Mouse (Mus musculus) cerebellum, adult 9-10 months (tissue): Measurements from ENCODE around the gene Atp1a4.

Source experiments
- DNase-seq: peaks from one replicate; pipeline ENCODE4 v3.0.0; 2022

Gene Atp1a4

DNA sequence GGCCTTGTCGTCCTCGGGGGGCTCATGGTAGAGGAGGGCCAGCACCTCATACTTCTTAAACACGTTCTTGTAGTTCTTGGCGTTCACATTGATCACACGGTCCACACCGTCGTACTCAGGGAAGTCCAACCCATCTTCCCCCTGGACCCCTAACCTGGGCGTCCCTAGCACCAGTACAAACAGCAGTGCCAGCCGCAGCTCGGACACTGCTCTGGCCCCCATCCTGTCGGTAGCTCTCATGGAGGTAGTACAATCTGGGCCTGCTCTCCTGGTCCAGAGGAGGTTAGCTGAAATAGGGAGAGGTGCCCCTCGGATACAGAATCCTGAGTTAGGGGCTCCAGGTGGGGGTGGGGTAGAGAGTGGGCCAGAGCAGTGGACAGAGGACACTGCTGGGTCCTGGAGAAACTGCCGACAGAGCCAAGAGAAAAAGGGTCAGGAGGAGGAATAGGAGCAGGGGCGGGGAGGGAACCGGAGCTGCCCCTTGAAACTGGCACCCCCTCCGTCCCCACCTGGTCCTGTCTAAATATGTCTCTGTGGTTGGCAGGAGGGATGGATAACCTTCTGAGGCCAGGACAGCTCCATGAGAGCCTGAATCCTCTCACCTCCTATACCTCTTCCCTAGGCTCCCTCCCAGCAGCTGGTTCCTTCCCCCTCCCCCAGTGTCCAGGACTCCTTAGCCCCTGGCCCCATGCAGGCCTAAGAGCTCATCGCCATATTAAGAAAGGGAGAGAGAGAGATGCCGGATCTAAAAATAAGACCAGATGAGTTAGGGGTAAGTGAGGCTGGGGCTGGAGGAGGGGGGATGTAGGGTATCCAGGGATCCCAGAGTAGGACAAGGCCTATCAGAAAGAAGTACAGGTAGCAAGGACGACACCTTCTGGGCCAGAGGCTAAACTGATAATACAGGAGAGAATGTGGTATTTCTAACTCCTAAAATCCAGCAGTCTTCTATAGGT lies 38.5 kb downstream of the Atp1a4 start, which contains the start of gene Casq1:
TSS of gene Casq1 (minus strand) at position 418 of the 956 bp plus-strand sequence.
- no peak for DNase-seq

- no peak for DNase-seq
Measured at GRCm38 (mm10) chr1:172218164-172218910, 39.9 kb downstream of the Atp1a4 start.

- DNase-seq = peak; percentile 89
Measured at GRCm38 (mm10) chr1:172217148-172217547, 41.1 kb downstream of the Atp1a4 start.

DNA sequence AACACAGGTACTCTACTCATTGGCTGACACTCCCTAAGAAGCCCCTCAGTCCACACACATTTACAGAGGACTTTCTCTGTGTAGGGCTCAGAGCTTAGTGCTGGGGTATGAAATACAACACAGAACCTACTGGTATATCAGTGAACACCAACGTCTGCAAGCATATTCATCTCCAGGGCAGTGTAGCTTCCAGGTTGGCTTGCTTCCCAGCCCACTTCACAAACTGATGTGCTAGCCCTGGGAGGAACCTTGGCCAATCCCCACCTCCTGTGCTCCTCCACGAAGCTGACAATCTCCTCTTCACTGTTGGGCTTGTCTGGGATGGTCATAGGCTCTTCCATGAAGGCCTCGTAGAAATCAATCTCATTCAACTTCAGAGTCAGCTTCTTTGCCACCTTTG lies 43.5 kb downstream of the Atp1a4 start:
- no peak for DNase-seq

GRCm38 (mm10) chr1:172213771-172214170 lies 44.4 kb downstream of the Atp1a4 start:
- DNase-seq = no peak

DNA sequence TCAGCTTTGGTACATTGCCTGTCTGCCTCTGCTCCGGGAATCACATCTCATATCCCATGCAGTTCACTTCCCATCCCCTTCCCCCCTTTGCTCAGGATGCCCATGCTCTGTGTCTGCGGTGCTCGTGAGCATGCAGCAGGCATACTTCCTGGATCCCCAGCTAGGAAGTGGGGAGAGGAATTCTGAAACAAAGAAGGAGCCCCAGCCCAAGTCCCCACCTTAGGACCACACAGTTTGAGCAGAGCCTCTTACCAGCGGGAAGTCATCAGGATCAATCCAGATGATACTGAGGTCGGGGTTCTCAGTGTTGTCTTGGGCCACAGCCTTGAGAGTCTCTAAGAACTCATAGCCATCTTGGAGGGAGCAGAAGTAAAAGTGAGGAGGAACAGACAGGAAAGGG lies 45.4 kb downstream of the Atp1a4 start:
- no peak for DNase-seq

- DNase-seq = peak; percentile 83
Measured at GRCm38 (mm10) chr1:172207111-172207584, 51.1 kb downstream of the Atp1a4 start.

GRCm38 (mm10) chr1:172206141-172206917 lies 51.9 kb downstream of the Atp1a4 start, which contains the start of gene Pea15a:
Gene Pea15a (minus strand): TSS chr1:172206804.
- DNase-seq = peak; percentile 90

- peak; percentile 73 for DNase-seq
Measured at GRCm38 (mm10) chr1:172205741-172206087, 52.5 kb downstream of the Atp1a4 start.

DNA sequence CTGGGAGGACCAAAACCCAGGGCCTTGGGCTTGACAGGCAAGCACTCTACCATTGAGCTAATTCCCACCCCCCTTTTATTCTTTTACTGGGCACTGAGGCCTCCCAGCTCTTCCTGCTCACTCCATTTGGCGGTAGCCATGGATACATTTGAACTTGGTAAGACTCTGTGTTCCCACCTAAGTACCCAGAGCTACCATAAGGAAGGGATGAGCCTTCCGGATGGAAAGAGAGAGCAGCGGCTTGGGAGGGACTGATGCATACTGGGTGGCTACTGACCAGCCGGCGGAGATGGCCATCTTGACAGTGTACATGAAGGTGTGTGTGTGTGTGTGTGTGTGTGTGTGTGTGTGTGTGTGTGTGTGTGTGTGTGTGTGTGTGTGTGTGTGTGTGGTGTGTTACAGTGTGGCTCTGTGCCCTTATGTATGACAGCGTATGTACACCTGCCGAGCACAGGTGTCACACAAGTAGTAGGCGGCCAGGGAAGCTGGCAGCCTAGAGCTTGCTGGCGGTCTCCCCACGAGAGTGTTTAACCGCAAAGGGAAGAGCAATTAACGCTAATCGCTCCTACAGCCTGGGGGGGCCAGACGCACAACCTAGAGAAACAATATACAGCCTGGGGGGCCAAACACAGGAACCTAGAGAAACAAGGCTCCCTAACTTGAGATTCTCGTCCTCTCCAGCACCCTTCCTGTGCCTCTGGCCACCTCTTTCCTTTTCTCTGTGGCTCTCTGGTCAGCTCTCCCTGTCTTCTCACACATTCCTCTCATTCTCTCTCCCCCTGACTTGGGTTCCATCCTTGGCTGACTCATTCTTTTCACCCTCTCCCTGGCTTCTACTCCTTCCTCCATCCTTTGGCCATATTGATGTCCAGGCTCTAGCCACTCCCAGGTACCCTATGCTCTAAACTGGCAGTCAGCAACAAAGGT lies 53.1 kb downstream of the Atp1a4 start:
- peak; percentile 81 for DNase-seq

DNA sequence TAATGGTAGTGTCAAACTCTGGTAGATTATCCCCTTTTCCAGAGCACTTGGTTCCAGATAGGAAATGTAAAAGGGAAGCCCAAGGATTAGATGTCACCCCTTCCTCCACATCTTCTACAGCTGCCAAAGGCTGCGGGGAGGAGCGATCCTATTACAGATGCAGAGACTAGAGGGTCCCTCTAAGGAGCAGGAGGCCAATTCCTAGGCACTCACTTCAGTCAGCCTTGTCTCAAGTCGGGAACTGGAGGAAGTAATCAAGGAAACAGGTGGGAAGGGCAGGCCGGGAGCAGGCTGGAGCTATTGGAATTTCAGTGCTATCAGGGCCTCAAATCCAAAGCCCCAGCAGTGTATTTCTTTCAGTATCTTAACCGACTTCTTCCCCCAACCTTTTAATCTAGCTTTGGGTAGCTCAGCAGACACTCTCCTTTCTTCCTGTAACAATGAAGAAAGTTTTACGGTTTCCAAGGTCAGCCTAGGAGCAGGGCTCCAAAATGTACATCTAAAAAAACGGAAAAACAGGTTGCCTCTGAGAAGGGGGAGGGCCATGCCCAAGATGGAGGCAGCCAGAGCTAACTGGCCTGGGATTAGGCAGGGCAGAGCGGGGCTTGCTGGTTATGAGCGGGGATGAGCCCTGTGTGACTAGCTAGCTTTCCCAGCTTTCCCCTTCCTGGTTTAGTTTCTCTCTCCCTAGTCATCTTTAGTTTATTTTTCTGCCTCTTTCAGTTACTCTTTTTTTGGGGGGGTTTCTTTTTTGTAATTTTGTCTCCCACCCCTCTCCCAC lies 54.0 kb downstream of the Atp1a4 start:
- peak; percentile 61 for DNase-seq

DNA sequence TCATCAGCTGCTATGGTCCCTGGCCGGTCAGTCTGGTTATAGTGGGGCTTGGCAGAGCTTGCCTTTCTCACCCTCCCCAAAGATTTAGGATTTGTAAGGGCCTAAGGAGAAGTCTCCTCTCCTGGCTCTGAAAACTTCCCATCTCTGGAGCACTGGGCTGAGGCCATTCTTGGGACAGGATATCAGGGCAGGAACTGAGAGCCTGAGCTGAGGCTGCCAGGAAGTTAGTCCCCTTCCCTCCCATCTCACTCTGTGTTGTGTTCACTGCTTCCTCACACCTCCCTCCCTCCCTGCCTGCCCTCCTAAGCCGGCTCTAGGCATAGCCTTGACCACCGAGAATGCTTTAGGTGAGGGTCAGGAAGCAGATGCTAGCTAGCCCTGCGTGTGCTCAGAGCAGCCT lies 54.6 kb downstream of the Atp1a4 start:
- peak; percentile 57 for DNase-seq

DNA sequence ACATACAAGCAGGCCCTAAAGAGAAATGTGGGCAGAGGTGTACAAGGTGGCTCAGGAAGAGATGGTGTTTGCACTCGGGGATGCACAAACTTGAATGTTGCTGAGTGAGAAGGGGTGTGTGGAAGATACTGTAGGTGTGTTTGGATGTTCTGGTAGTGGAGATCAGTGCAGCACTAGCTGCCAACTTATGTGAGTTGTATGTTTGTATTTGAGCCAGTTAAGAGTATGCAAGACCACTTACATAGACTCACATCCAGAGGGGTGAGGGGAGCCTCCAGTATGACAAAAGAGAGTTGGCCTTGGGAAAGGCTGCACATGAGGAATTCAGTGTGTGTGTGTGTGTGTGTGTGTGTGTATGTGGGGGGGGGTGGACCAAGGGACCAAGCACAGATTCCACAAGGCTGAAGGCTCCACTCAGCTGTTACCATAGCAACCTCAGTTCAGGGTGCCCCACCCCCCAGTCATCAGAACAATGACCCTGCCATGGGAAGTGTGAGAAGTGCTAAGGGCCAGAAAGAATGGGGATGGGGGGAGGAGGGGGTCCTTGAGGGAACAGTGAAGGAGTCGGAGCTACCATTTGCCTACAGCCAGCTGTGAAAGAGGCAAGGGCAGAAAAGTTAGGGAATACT lies 55.2 kb downstream of the Atp1a4 start:
- peak; percentile 70 for DNase-seq

GRCm38 (mm10) chr1:172201967-172202880 lies 56.0 kb downstream of the Atp1a4 start:
- DNase-seq = peak; percentile 91

- peak; percentile 78 for DNase-seq
Measured at GRCm38 (mm10) chr1:172200871-172201447, 57.3 kb downstream of the Atp1a4 start.

DNA sequence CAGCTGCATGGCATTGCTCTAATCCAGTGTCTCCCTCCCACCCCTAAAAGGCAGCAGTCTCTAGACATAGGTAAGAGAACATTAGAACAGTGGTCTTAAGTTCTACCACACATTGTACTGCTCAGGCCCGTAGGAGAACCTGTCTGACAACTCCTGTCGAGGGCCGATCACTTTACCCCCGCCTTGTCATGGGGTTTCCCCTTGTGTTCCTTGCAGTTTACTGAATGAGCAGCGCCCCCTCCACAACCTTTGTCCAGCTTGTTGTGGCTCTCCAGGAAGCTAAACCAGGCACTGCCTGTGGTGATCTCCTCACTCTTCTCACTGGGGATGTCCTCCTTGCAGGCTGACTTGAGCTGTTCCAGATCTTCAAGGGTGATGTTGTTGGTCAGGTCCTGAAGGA lies 58.1 kb downstream of the Atp1a4 start:
- DNase-seq = no peak

- DNase-seq = no peak
Measured at GRCm38 (mm10) chr1:172198996-172199395, 59.2 kb downstream of the Atp1a4 start.

DNA sequence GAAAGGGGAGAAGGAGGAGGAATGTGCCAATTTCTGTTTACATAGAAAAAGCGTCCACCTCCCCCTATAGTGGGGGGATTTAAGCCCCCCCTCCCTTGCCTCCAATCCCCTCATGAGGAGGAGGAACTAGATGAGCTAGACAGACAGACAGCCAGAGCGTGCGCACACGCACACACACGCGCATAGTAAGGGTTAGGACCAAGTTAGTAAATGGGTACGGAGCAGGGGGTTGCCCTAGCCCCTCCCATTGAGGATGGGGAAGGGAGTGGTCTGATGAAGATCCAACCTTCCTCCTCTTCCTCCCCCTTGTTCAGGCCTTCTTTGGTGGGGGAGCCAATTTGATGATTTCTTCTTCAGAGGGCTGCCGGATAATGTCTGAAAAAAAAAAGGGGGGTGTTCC lies 59.9 kb downstream of the Atp1a4 start:
- DNase-seq = no peak

DNA sequence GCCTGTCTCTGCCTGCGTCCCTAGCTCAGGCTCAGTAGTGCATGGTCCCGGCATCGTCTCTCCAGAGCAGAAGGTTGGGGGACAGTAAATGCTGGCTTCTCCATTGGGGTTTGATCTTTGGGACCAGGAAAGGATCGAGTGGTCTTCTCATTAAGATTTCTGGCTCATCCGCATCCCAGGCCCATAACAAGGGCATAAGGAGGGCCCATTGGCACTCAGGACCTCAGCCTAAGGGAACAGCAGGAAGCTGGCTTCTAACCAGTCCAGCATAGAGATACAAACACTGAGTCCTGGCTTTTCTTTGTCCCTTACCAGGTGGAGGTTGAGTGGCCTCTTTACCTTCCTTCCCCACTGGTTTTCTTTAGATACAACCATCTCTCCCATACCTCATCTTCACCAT lies 60.4 kb downstream of the Atp1a4 start:
- peak; percentile 81 for DNase-seq
